In the genomic region with DNA sequence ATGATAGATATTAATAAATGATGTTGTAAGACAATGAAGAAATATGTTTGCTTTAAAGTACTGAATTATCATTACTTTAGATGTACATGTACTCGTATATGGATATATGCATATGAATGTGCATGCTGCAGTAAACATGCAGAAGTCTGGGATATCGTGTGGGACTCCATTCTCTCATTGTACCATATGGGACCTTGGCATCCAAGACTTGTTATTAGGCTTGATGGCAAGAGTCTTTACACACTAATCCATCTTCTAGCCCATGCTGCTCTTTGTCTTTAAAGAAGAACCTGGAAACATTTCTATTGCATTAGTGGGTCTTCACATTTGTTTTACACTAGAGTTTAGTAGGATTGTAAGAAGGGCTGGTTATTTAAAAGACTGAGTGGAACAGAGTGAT, we compare ENCODE assay signal across 20 mouse cellular contexts.
DNase-seq lines count a peak whose midpoint lies in the region; ATAC-seq and TF ChIP-seq lines count a peak whose summit lies in the region.
"Had no signal": no experiment of that assay in that cellular context is flagged by ENCODE, and none has a peak within 500 bp of the region (broad histone marks: within the 10 kb centered on the region; RNA-seq: fewer than 3 reads in every experiment).

No protein-coding gene starts in this region.

- no peak overlapping the region for H3K9ac ChIP-seq in forebrain, embryonic 15.5 days (replicated peaks)
- no peak overlapping the region for H3K9ac ChIP-seq in forebrain, postnatal 0 days
- H3K9ac ChIP-seq: embryonic facial prominence, embryonic 13.5 days; embryonic facial prominence, embryonic 15.5 days; forebrain, embryonic 12.5 days had no signal

- H3K27ac ChIP-seq in forebrain, embryonic 15.5 days (replicated peaks): peak overlapping the region; percentile 34; the same call in 1 of the 2 replicates
- no peak overlapping the region for H3K27ac ChIP-seq in forebrain, postnatal 0 days (ENCODE audit: low read depth, low read length)
- peak overlapping the region; percentile 33; the same call in 1 of the 2 replicates for H3K27ac ChIP-seq in left cerebral cortex, adult 2 months
- H3K27ac ChIP-seq: embryonic facial prominence, embryonic 13.5 days; embryonic facial prominence, embryonic 15.5 days; forebrain, embryonic 10.5 days; forebrain, embryonic 12.5 days had no signal

- no peaks in the 10 kb centered on the region for H3K27me3 ChIP-seq in forebrain, embryonic 15.5 days
- H3K27me3 ChIP-seq in forebrain, postnatal 0 days (ENCODE audit: insufficient read depth, low read length): no peaks in the 10 kb centered on the region
- H3K27me3 ChIP-seq: embryonic facial prominence, embryonic 13.5 days; embryonic facial prominence, embryonic 15.5 days; forebrain, embryonic 12.5 days had no signal

- H3K9me3 ChIP-seq in forebrain, embryonic 15.5 days: no peaks in the 10 kb centered on the region
- no peaks in the 10 kb centered on the region for H3K9me3 ChIP-seq in forebrain, postnatal 0 days (ENCODE audit: low read length)
- H3K9me3 ChIP-seq: embryonic facial prominence, embryonic 13.5 days; embryonic facial prominence, embryonic 15.5 days; forebrain, embryonic 10.5 days; forebrain, embryonic 12.5 days had no signal

- H3K4me3 ChIP-seq in forebrain, embryonic 15.5 days: no peak overlapping the region
- no peak overlapping the region for H3K4me3 ChIP-seq in forebrain, postnatal 0 days (ENCODE audit: low read depth, low read length)
- H3K4me3 ChIP-seq in left cerebral cortex, adult 2 months: no peak overlapping the region
- H3K4me3 ChIP-seq: embryonic facial prominence, embryonic 13.5 days; embryonic facial prominence, embryonic 15.5 days; erythroblast, embryonic 14.5 days; forebrain, embryonic 10.5 days; forebrain, embryonic 12.5 days had no signal

- ATAC-seq in forebrain, embryonic 15.5 days (replicated peaks): no peak
- no peak for ATAC-seq in forebrain, postnatal 0 days

- intact Hi-C loops in left cerebral cortex, adult 2 months (cut with DNase I): loop anchor here (2.0 kb wide), 1 partner anchor 760 kb away; no protein-coding TSS in a partner anchor

- no peak for DNase-seq in forebrain, postnatal 0 days
- no peak for DNase-seq in left cerebral cortex, adult 2 months (ENCODE audit: extremely low spot score in 1 of 2, low spot score in 2 of 2)
- DNase-seq in left cerebral cortex, adult 9 months (ENCODE audit: low spot score in 2 of 2): no peak
- DNase-seq in adrenal gland, adult 8-10 months: no peak
- DNase-seq: adrenal gland, adult 2 months; adrenal gland, postnatal 14 days; adrenal gland, postnatal 36 days; cerebellum, adult 11 months; cerebellum, adult 18-20 months; cerebellum, adult 8-10 months; cerebellum, adult 9-11 months; cerebellum, postnatal 14 days; cerebellum, postnatal 36 days; embryo, embryonic 11 days had no signal

- no peaks in the 10 kb centered on the region for H3K36me3 ChIP-seq in forebrain, embryonic 15.5 days
- H3K36me3 ChIP-seq in forebrain, postnatal 0 days (ENCODE audit: insufficient read depth): no peaks in the 10 kb centered on the region
- H3K36me3 ChIP-seq: embryonic facial prominence, embryonic 13.5 days; embryonic facial prominence, embryonic 15.5 days; forebrain, embryonic 10.5 days; forebrain, embryonic 12.5 days had no signal

- no peak for TF ChIP-seq CTCF in forebrain, postnatal 0 days (IDR thresholded peaks at IDR 0.05; ENCODE audit: low read depth)
- TF ChIP-seq CTCF in left cerebral cortex, adult 2 months (IDR thresholded peaks at IDR 0.05): no peak

- H3K4me2 ChIP-seq in forebrain, embryonic 15.5 days (replicated peaks): no peak overlapping the region
- H3K4me2 ChIP-seq in forebrain, postnatal 0 days (ENCODE audit: low read depth): no peak overlapping the region
- H3K4me2 ChIP-seq: embryonic facial prominence, embryonic 13.5 days; embryonic facial prominence, embryonic 15.5 days; forebrain, embryonic 12.5 days had no signal

- 62% methylated on average over 2 of the region's 2 CpGs for WGBS in forebrain, embryonic 15.5 days
- WGBS in forebrain, postnatal 0 days: 59% methylated on average over 2 of the region's 2 CpGs

- H3K4me1 ChIP-seq in forebrain, embryonic 15.5 days: no peaks in the 10 kb centered on the region
- H3K4me1 ChIP-seq in forebrain, postnatal 0 days (ENCODE audit: insufficient read depth): no peaks in the 10 kb centered on the region
- H3K4me1 ChIP-seq: embryonic facial prominence, embryonic 13.5 days; embryonic facial prominence, embryonic 15.5 days; forebrain, embryonic 10.5 days; forebrain, embryonic 12.5 days had no signal
